Mouse (Mus musculus): Measurements from ENCODE around the gene Bfsp1. TPM values are rescaled to one million over a fixed set of nuclear protein-coding genes. Genes with fewer than 3 reads are reported as not detected.

Gene Bfsp1
- total RNA-seq, 2 experiments from 2014 or later, result not detected

- ATAC-seq (replicated peaks; ENCODE audit: poor library complexity, severe bottlenecking), result no peak
These were observed 55.9 kb downstream of the Bfsp1 start for GRCm38 (mm10) chr2:143806924-143807664.

- no peak for ATAC-seq (replicated peaks; ENCODE audit: poor library complexity, severe bottlenecking)
These were observed 56.6 kb downstream of the Bfsp1 start for GRCm38 (mm10) chr2:143806140-143806923.

- no peak for ATAC-seq (replicated peaks; ENCODE audit: poor library complexity, severe bottlenecking)
These were observed 61.9 kb downstream of the Bfsp1 start for GRCm38 (mm10) chr2:143801097-143801496.

GRCm38 (mm10) chr2:143796335-143797013 is 66.5 kb downstream of the Bfsp1 start:
- no peak for ATAC-seq (replicated peaks; ENCODE audit: poor library complexity, severe bottlenecking)

- ATAC-seq (replicated peaks; ENCODE audit: poor library complexity, severe bottlenecking), result no peak
These were observed 67.1 kb downstream of the Bfsp1 start for GRCm38 (mm10) chr2:143795858-143796257.

DNA sequence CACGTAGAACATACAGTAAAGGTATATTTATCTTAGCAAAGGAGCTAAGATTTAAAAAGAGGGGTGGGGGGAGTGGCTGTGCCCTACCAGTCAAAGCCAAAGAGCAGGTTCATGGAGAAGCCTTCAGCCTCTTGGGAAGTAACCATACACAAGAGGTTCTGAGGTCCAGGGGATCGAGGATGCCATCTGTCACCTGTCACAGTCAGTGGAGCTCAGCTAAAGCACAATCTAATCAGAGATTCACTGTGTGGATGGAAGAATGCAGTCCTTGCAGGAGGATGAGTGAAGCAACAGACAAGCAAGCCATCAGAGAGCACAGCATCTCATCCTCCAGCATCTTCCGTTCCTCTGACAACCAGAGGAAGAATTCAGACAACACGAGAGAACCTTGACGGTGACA is 73.1 kb downstream of the Bfsp1 start:
- no peak for ATAC-seq (replicated peaks; ENCODE audit: poor library complexity, severe bottlenecking)

- no peak for ATAC-seq (replicated peaks; ENCODE audit: poor library complexity, severe bottlenecking)
These were observed 82.7 kb downstream of the Bfsp1 start for GRCm38 (mm10) chr2:143780310-143780709.

Other genes starting within 250 kb of the Bfsp1 start
- 285 and 354 TPM in 2 replicates for gene Dstn, start 52.1 kb upstream of the Bfsp1 start, total RNA-seq (2014; fragmentation: Nextera tagmentation)
- gene Dstn, start 52.1 kb upstream of the Bfsp1 start, total RNA-seq (2017), result 581 and 644 TPM in 2 replicates
- 177 and 252 TPM in 2 replicates for gene Rrbp1, start 148.1 kb upstream of the Bfsp1 start, total RNA-seq (2014; fragmentation: Nextera tagmentation)
- gene Rrbp1, start 148.1 kb upstream of the Bfsp1 start, total RNA-seq (2017), result 193 and 228 TPM in 2 replicates
- not detected in 2 replicates for gene Banf2, start 169.9 kb upstream of the Bfsp1 start, total RNA-seq (2014; fragmentation: Nextera tagmentation)
- not detected in 2 replicates for gene Banf2, start 169.9 kb upstream of the Bfsp1 start, total RNA-seq (2017)